ENCODE assay signal across 9 mouse cellular contexts in genomic region chr6:37142991-37143866, GRCm38 (mm10).
DNase-seq lines count a peak whose midpoint lies in the region; ATAC-seq lines count a peak whose summit lies in the region.
"Had no signal": no experiment of that assay in that cellular context is flagged by ENCODE, and none has a peak within 500 bp of the region (broad histone marks: within the 10 kb centered on the region; RNA-seq: fewer than 3 reads in every experiment).

No protein-coding gene starts in this region.

- H3K27ac ChIP-seq in hindbrain, embryonic 14.5 days, result no peak overlapping the region
- no peak overlapping the region for H3K27ac ChIP-seq in hindbrain, embryonic 11.5 days (ENCODE audit: low read depth, low read length)
- H3K27ac ChIP-seq in heart, embryonic 15.5 days, result peak overlapping the region; percentile 69

- no peak overlapping the region for H3K9ac ChIP-seq in hindbrain, embryonic 14.5 days
- H3K9ac ChIP-seq in hindbrain, embryonic 11.5 days (ENCODE audit: low read depth, low read length), result no peak overlapping the region
- no peak overlapping the region for H3K9ac ChIP-seq in heart, embryonic 15.5 days

- no peak overlapping the region for H3K4me2 ChIP-seq in hindbrain, embryonic 14.5 days (replicated peaks)
- no peak overlapping the region for H3K4me2 ChIP-seq in hindbrain, embryonic 11.5 days (replicated peaks; ENCODE audit: low read depth, low read length)
- peak overlapping the region; percentile 27 for H3K4me2 ChIP-seq in heart, embryonic 15.5 days

- H3K36me3 ChIP-seq in hindbrain, embryonic 14.5 days (replicated peaks; ENCODE audit: control insufficient read depth, insufficient read depth), result no peaks in the 10 kb centered on the region
- H3K36me3 ChIP-seq in hindbrain, embryonic 11.5 days (ENCODE audit: control insufficient read depth, insufficient read depth, low read length), result no peaks in the 10 kb centered on the region
- no peaks in the 10 kb centered on the region for H3K36me3 ChIP-seq in heart, embryonic 15.5 days
- H3K36me3 ChIP-seq: G1E had no signal

- DNase-seq in hindbrain, embryonic 14.5 days (ENCODE audit: low spot score), result no peak
- DNase-seq in hindbrain, embryonic 11.5 days (ENCODE audit: low spot score), result no peak
- peak; percentile 46 for DNase-seq in Muller cell, postnatal 12 days (ENCODE audit: inconsistent ontology term)
- DNase-seq in cerebellum, adult 8-10 months, result peak; percentile 29
- peak; percentile 56 to 69 for DNase-seq in right cerebral cortex, postnatal 10 days (ENCODE audit: low spot score in 2 of 2)
- DNase-seq in T-cell, adult 2 months (ENCODE audit: low spot score), result no peak
- DNase-seq in testis, postnatal 10 days (ENCODE audit: low spot score), result no peak

- no peaks in the 10 kb centered on the region for H3K9me3 ChIP-seq in hindbrain, embryonic 14.5 days (ENCODE audit: control insufficient read depth, low read length)
- H3K9me3 ChIP-seq in hindbrain, embryonic 11.5 days (ENCODE audit: control insufficient read depth, low read length), result no peaks in the 10 kb centered on the region
- no peaks in the 10 kb centered on the region for H3K9me3 ChIP-seq in heart, embryonic 15.5 days (replicated peaks)

- no peaks in the 10 kb centered on the region for H3K4me1 ChIP-seq in hindbrain, embryonic 14.5 days (replicated peaks; ENCODE audit: control insufficient read depth, insufficient read depth, low read length)
- no peaks in the 10 kb centered on the region for H3K4me1 ChIP-seq in hindbrain, embryonic 11.5 days (replicated peaks; ENCODE audit: control insufficient read depth, insufficient read depth, low read length)
- peaks cover 23% of the 10 kb centered on the region for H3K4me1 ChIP-seq in heart, embryonic 15.5 days (replicated peaks)

- no peaks in the 10 kb centered on the region for H3K27me3 ChIP-seq in hindbrain, embryonic 14.5 days (ENCODE audit: control insufficient read depth, insufficient read depth, low read length)
- no peaks in the 10 kb centered on the region for H3K27me3 ChIP-seq in hindbrain, embryonic 11.5 days (ENCODE audit: control insufficient read depth, insufficient read depth, low read length)
- no peaks in the 10 kb centered on the region for H3K27me3 ChIP-seq in heart, embryonic 15.5 days

- ATAC-seq in hindbrain, embryonic 14.5 days (ENCODE audit: low FRiP score), result 0 out of 2 replicates have a peak, but pooled peaks have one; percentile 37
- no peak for ATAC-seq in hindbrain, embryonic 11.5 days (ENCODE audit: low FRiP score)
- no peak; the same call in 1 of the 2 replicates for ATAC-seq in heart, embryonic 15.5 days (replicated peaks; ENCODE audit: insufficient number of reproducible peaks, insufficient read depth, low FRiP score, low read depth)

- no peak overlapping the region for H3K4me3 ChIP-seq in hindbrain, embryonic 14.5 days (replicated peaks; ENCODE audit: low read length)
- H3K4me3 ChIP-seq in hindbrain, embryonic 11.5 days (ENCODE audit: low read depth, low read length), result no peak overlapping the region
- H3K4me3 ChIP-seq in heart, embryonic 15.5 days, result no peak overlapping the region

- WGBS in hindbrain, embryonic 14.5 days, result 85% methylated on average over 11 of the region's 11 CpGs
- 88% methylated on average over 11 of the region's 11 CpGs for WGBS in hindbrain, embryonic 11.5 days
- 59% methylated on average over 11 of the region's 11 CpGs for WGBS in heart, embryonic 15.5 days

Comparison
In these comparisons a context has a peak if more than half of its experiments do, and no peak if none do; other contexts are left out.
1. DNase-seq: peak in Muller cell, postnatal 12 days (single experiment), cerebellum, adult 8-10 months (single experiment) and right cerebral cortex, postnatal 10 days (2 of 2); none in hindbrain, embryonic 14.5 days (single experiment), hindbrain, embryonic 11.5 days (single experiment), T-cell, adult 2 months (single experiment) and testis, postnatal 10 days (single experiment).